Mouse (Mus musculus): Measurements from ENCODE around the gene Wdr45b. TPM values are rescaled to one million over a fixed set of nuclear protein-coding genes. Genes with fewer than 3 reads are reported as not detected.

The Wdr45b gene
- polyA plus RNA-seq, 1 experiment from 2014 or later = 95.3 TPM

GRCm38 (mm10) chr11:121277516-121277915 is 76.7 kb downstream of the Wdr45b start:
- no peak overlapping the region for H3K9ac ChIP-seq (replicated peaks; ENCODE audit: low read length)
- no peaks in the 10 kb centered on the region for H3K27me3 ChIP-seq (ENCODE audit: control insufficient read depth, insufficient read depth, low read length)
- H3K4me1 ChIP-seq (ENCODE audit: control insufficient read depth, insufficient read depth, low read length) = no peaks in the 10 kb centered on the region
- no peak overlapping the region for H3K27ac ChIP-seq (replicated peaks; ENCODE audit: low read depth, low read length)
- 93% methylated on average over 8 of the region's 8 CpGs for WGBS
- no peak overlapping the region for H3K4me3 ChIP-seq (replicated peaks; ENCODE audit: low read depth, low read length)
- H3K4me2 ChIP-seq (ENCODE audit: low read length) = no peak overlapping the region
- ATAC-seq (ENCODE audit: low FRiP score, low TSS enrichment) = no peak
- H3K9me3 ChIP-seq (ENCODE audit: control insufficient read depth, low read length) = no peaks in the 10 kb centered on the region
- DNase-seq = no peak
- H3K36me3 ChIP-seq (ENCODE audit: control insufficient read depth, insufficient read depth, low read length) = 0 out of 2 replicates have a peak, but pooled peaks cover 4% of the 10 kb centered on the region

Small RNA genes within 50 kb of the gene (microRNA-seq; reads per million reads assigned to microRNA genes)
- gene Mir7236 = not detected

Other genes starting within 250 kb of the Wdr45b start
- gene Tex19.2, start 235.8 kb downstream of the Wdr45b start, polyA plus RNA-seq (2014; fragmentation: Nextera tagmentation; extraction: Ambion mirVana) = not detected in 2 replicates
- not detected in 2 replicates for gene Tex19.1, start 208.3 kb downstream of the Wdr45b start, polyA plus RNA-seq (2014; fragmentation: Nextera tagmentation; extraction: Ambion mirVana)
- 0.45 and 0.88 TPM in 2 replicates for gene Uts2r, start 194.2 kb downstream of the Wdr45b start, polyA plus RNA-seq (2014; fragmentation: Nextera tagmentation; extraction: Ambion mirVana)
- gene Hexdc, start 150.0 kb downstream of the Wdr45b start, polyA plus RNA-seq (2014; fragmentation: Nextera tagmentation; extraction: Ambion mirVana) = 24.5 and 31.5 TPM in 2 replicates
- 24.7 and 27.1 TPM in 2 replicates for gene Ogfod3, start 149.7 kb downstream of the Wdr45b start, polyA plus RNA-seq (2014; fragmentation: Nextera tagmentation; extraction: Ambion mirVana)
- gene Cybc1, start 125.1 kb downstream of the Wdr45b start, polyA plus RNA-seq (2014; fragmentation: Nextera tagmentation; extraction: Ambion mirVana) = 37.3 and 46.1 TPM in 2 replicates
- gene Narf, start 117.2 kb downstream of the Wdr45b start, polyA plus RNA-seq (2014; fragmentation: Nextera tagmentation; extraction: Ambion mirVana) = 65.7 and 103 TPM in 2 replicates
- 16.6 and 20.3 TPM in 2 replicates for gene Foxk2, start 94.5 kb downstream of the Wdr45b start, polyA plus RNA-seq (2014; fragmentation: Nextera tagmentation; extraction: Ambion mirVana)
- gene Rab40b, start 33.8 kb upstream of the Wdr45b start, polyA plus RNA-seq (2014; fragmentation: Nextera tagmentation; extraction: Ambion mirVana) = 9.2 and 10.8 TPM in 2 replicates
- 7.7 and 7.8 TPM in 2 replicates for gene Fn3krp, start 67.0 kb upstream of the Wdr45b start, polyA plus RNA-seq (2014; fragmentation: Nextera tagmentation; extraction: Ambion mirVana)
- gene Fn3k, start 80.5 kb upstream of the Wdr45b start, polyA plus RNA-seq (2014; fragmentation: Nextera tagmentation; extraction: Ambion mirVana) = 3.7 and 3.9 TPM in 2 replicates
- gene Tbcd, start 97.5 kb upstream of the Wdr45b start, polyA plus RNA-seq (2014; fragmentation: Nextera tagmentation; extraction: Ambion mirVana) = 45.8 and 55.6 TPM in 2 replicates
- gene Zfp750, start 164.9 kb upstream of the Wdr45b start, polyA plus RNA-seq (2014; fragmentation: Nextera tagmentation; extraction: Ambion mirVana) = 0.12 and 0.38 TPM in 2 replicates

All from midbrain, embryonic 14.5 days (tissue).